Mouse (Mus musculus): Measurements from ENCODE around the gene Ccdc78.
"Not testable (repeated sequence)": the region's sequence is repeated elsewhere in the genome, so short reads cannot be mapped to it uniquely, and the experiment has no call there.

GRCm38 (mm10) chr17:25741471-25741870 lies 44.9 kb upstream of the Ccdc78 start:
- TF ChIP-seq CTCF (IDR thresholded peaks at IDR 0.05; ENCODE audit: extremely low read depth, insufficient read depth, insufficient read length, insufficient replicate concordance); POLR2A (IDR thresholded peaks at IDR 0.05; ENCODE audit: low read depth, low read length): not testable (repeated sequence)

Data from spleen, adult 2 months (tissue).